Mouse (Mus musculus): ENCODE data around the gene Tmed2.

- no peak for TF ChIP-seq CTCF (IDR thresholded peaks at IDR 0.05; ENCODE audit: low read depth, low read length)
- TF ChIP-seq POLR2A (IDR thresholded peaks at IDR 0.05; ENCODE audit: extremely low read depth, insufficient read depth, low read length), result no peak
These were observed 35.0 kb downstream of the Tmed2 start for GRCm38 (mm10) chr5:124575467-124575866.

All from liver, adult 2 months (tissue).